Mouse (Mus musculus): Measurements from ENCODE around the gene Tarbp2. TPM values are rescaled to one million over a fixed set of nuclear protein-coding genes. Genes with fewer than 3 reads are reported as not detected.
A peak's percentile ranks its signal among the peaks of the same experiment; 100 is the strongest.

Tarbp2 gene
- polyA plus RNA-seq (2015; fragmentation: Nextera tagmentation; extraction: Ambion mirVana): 102 and 103 TPM in 2 replicates

DNA sequence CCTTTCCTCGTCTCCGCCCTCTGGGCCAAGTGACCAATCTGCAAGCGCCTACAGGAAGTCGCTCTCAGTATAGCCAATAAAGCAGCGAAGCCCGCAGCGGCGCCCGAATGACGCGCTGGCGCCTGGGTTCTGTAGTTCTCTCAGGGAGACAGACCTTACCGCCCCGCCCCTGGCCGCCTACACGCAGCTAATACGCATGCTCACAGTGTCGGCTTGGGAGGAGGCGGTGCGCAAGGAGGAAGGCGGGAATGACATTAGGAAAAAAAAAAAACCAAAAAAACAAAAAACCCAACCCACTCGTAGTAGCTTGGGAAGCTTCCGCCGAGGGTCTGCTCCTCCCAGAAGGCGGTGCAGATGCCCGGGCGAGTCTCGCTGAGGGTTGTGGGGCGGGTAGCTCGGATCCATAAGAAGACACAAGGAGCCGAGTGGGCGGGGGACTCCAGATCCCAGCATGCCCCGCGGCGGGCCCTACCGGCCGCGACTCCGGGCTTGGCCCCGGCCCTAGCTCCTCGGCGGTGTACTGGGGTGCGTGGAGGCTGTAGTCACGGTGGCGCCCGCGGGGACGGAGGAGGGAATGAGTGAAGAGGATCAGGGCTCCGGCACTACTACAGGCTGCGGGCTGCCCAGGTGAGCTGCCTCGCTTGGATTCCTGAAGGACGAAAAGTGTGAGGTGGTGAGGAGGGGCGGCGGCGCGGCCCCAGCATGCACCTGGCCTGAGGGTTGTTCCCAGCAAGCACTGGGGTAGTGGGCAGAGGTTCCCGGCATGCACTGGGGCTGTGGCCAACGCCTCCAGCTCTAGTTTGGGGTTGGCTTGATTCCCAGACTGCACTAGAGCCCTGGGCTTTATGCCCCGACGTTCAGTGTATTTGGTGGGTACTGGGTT is at the start of gene Tarbp2:
Tarbp2 (plus strand) TSS at position 217 of the 883 bp plus-strand sequence.
- peak within 1 kb of the TSS; percentile 76 for H3K4me3 ChIP-seq
- peaks cover 38% of the 10 kb centered on the region for H3K4me1 ChIP-seq
- H3K27ac ChIP-seq (replicated peaks): peak within 1 kb of the TSS; percentile 100
- peak within 1 kb of the TSS; percentile 85 for H3K4me2 ChIP-seq (replicated peaks)
- no peaks in the 10 kb centered on the region for H3K9me3 ChIP-seq
- peaks cover 20% of the 10 kb centered on the region; the same call in 1 of the 2 replicates for H3K36me3 ChIP-seq
- H3K9ac ChIP-seq (replicated peaks): peak within 1 kb of the TSS; percentile 88
- under 1% methylated on average over 60 of the region's 60 CpGs for WGBS
- peak; percentile 92 for ATAC-seq (replicated peaks)
- H3K27me3 ChIP-seq: no peaks in the 10 kb centered on the region

DNA sequence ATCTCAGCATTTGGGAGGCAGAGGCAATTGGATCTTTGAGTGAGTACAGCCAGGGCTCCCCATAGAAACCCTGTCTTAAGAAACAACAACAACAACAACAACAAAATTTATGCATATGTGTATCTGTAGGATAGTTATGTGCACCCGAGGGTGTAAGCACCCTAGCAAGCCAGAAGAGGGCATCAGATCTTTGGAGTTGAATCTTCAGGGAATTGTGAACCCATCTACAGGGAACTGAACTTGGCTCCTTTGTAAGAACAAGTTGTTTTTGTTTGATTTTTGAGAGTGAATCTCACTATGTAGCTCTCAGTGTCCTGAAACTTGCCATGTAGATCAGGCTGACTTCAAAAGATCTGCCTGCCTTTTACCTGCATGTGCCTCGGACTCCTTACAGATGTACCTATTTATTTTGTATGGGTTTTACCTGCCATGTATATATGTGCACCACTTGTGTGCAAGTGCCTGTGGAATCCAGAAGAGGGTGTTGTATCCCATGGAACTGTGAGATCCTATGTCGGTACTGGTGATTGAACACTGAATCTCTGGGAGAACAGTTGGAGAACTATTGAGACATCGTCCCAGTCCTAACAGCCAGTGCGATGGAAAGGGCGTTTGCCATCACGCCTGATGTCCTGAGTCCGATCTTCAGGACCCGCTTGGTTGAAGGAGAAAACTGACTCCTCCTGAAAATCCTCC is 49.2 kb upstream of the Tarbp2 start:
- 97% methylated on average over 9 of the region's 9 CpGs for WGBS
- peaks cover 4% of the 10 kb centered on the region; the same call in 1 of the 2 replicates for H3K36me3 ChIP-seq
- H3K4me3 ChIP-seq: no peak overlapping the region
- H3K4me2 ChIP-seq (replicated peaks): no peak overlapping the region
- no peaks in the 10 kb centered on the region for H3K9me3 ChIP-seq
- no peak overlapping the region for H3K27ac ChIP-seq (replicated peaks)
- no peak overlapping the region for H3K9ac ChIP-seq (replicated peaks)
- peaks cover 22% of the 10 kb centered on the region for H3K4me1 ChIP-seq
- ATAC-seq (replicated peaks): no peak
- H3K27me3 ChIP-seq: no peaks in the 10 kb centered on the region

DNA sequence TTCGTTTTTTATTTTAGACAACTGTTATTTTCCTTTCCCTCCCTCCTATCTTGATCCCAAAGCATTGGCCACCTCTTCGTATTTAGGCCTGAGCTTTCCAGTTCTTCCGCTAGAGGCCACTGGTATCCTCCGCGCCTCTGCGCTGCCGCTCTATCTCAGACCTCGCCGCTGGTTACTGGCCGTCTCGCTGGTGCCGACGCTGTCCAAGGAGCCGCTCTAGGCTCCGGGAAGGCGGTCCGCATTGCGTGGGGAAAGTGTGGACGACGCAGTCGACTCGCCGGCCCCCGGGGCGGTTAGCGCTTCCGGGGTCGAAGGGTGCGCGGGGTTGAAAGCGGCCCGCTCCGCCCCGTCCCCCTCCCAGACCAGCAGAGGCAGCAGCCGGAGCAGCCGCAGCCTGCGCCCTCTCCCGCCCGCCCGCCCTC is 47.8 kb upstream of the Tarbp2 start, which contains the start of gene Pcbp2:
Pcbp2 (plus strand) TSS at position 357 of the 422 bp plus-strand sequence.
- ATAC-seq (replicated peaks): peak; percentile 99
- H3K9me3 ChIP-seq: no peaks in the 10 kb centered on the region
- peaks cover 22% of the 10 kb centered on the region for H3K4me1 ChIP-seq
- peak within 1 kb of the TSS; percentile 68 for H3K4me2 ChIP-seq (replicated peaks)
- H3K27ac ChIP-seq (replicated peaks): peak within 1 kb of the TSS; percentile 95
- H3K4me3 ChIP-seq: peak within 1 kb of the TSS; percentile 75
- H3K9ac ChIP-seq (replicated peaks): peak within 1 kb of the TSS; percentile 71
- no peaks in the 10 kb centered on the region for H3K27me3 ChIP-seq
- H3K36me3 ChIP-seq: peaks cover 16% of the 10 kb centered on the region
- under 1% methylated on average over 35 of the region's 40 CpGs for WGBS

GRCm38 (mm10) chr15:102470605-102471294 is 47.2 kb upstream of the Tarbp2 start:
- H3K27me3 ChIP-seq: no peaks in the 10 kb centered on the region
- peak; percentile 76 for ATAC-seq (replicated peaks)
- peak overlapping the region; percentile 75 for H3K4me3 ChIP-seq
- 0% methylated on average over 40 of the region's 67 CpGs for WGBS
- peak overlapping the region; percentile 71 for H3K9ac ChIP-seq (replicated peaks)
- H3K4me1 ChIP-seq: peaks cover 22% of the 10 kb centered on the region
- no peaks in the 10 kb centered on the region for H3K9me3 ChIP-seq
- H3K4me2 ChIP-seq (replicated peaks): peak overlapping the region; percentile 68
- peak overlapping the region; percentile 95 for H3K27ac ChIP-seq (replicated peaks)
- H3K36me3 ChIP-seq: peaks cover 21% of the 10 kb centered on the region

GRCm38 (mm10) chr15:102471295-102471645 is 46.7 kb upstream of the Tarbp2 start:
- Histone ChIP-seq H3K4me1 (peaks cover 22% of the 10 kb centered on the region), H3K27me3 (no peaks in the 10 kb centered on the region), H3K9ac (replicated peaks) (peak overlapping the region; percentile 71), H3K4me2 (replicated peaks) (peak overlapping the region; percentile 68), H3K9me3 (no peaks in the 10 kb centered on the region), H3K4me3 (peak overlapping the region; percentile 75), H3K27ac (replicated peaks) (peak overlapping the region; percentile 95), H3K36me3 (peaks cover 27% of the 10 kb centered on the region)
- ATAC-seq (replicated peaks): no peak
- 2% methylated on average over 10 of the region's 10 CpGs for WGBS

- H3K27ac ChIP-seq (replicated peaks): no peak overlapping the region
- no peaks in the 10 kb centered on the region for H3K9me3 ChIP-seq
- H3K36me3 ChIP-seq: peaks cover 31% of the 10 kb centered on the region
- H3K4me3 ChIP-seq: peak overlapping the region; percentile 75
- no peaks in the 10 kb centered on the region for H3K27me3 ChIP-seq
- peak overlapping the region; percentile 68 for H3K4me2 ChIP-seq (replicated peaks)
- H3K4me1 ChIP-seq: peaks cover 22% of the 10 kb centered on the region
- no peak for ATAC-seq (replicated peaks)
- H3K9ac ChIP-seq (replicated peaks): peak overlapping the region; percentile 71; the same call in 1 of the 2 replicates
Measured at GRCm38 (mm10) chr15:102471727-102472126, 46.3 kb upstream of the Tarbp2 start.

DNA sequence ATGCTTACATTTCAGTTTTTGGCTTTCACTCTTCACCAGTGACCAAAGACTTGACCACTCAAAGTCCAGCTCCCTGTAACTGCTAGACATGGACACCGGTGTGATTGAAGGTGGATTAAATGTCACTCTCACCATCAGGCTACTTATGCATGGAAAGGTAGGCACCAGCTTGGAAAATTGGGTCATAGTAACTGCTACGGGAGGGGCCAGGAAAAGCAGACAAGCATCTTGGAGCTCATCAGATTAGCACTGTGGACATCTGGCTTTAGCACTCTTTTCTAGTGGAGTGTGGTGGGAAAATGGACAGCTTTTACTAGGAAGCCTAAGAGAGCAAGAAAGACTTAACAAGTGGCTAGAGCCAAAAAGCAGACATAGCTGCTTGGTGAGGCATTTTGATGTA is 44.7 kb upstream of the Tarbp2 start:
- no peaks in the 10 kb centered on the region for H3K9me3 ChIP-seq
- peaks cover 45% of the 10 kb centered on the region for H3K36me3 ChIP-seq
- no peak overlapping the region for H3K9ac ChIP-seq (replicated peaks)
- no peak for ATAC-seq (replicated peaks)
- no peak overlapping the region for H3K27ac ChIP-seq (replicated peaks)
- H3K27me3 ChIP-seq: no peaks in the 10 kb centered on the region
- 66% methylated on average over 2 of the region's 2 CpGs for WGBS
- peaks cover 22% of the 10 kb centered on the region for H3K4me1 ChIP-seq
- H3K4me2 ChIP-seq (replicated peaks): no peak overlapping the region
- H3K4me3 ChIP-seq: no peak overlapping the region

- Histone ChIP-seq H3K4me2 (replicated peaks) (no peak overlapping the region), H3K27ac (replicated peaks) (no peak overlapping the region), H3K4me1 (peaks cover 22% of the 10 kb centered on the region), H3K9ac (replicated peaks) (no peak overlapping the region), H3K4me3 (no peak overlapping the region), H3K27me3 (no peaks in the 10 kb centered on the region), H3K9me3 (no peaks in the 10 kb centered on the region), H3K36me3 (peaks cover 56% of the 10 kb centered on the region)
- no peak for ATAC-seq (replicated peaks)
- WGBS: 91% methylated on average over 2 of the region's 2 CpGs
Measured at GRCm38 (mm10) chr15:102474520-102474919, 43.5 kb upstream of the Tarbp2 start.

DNA sequence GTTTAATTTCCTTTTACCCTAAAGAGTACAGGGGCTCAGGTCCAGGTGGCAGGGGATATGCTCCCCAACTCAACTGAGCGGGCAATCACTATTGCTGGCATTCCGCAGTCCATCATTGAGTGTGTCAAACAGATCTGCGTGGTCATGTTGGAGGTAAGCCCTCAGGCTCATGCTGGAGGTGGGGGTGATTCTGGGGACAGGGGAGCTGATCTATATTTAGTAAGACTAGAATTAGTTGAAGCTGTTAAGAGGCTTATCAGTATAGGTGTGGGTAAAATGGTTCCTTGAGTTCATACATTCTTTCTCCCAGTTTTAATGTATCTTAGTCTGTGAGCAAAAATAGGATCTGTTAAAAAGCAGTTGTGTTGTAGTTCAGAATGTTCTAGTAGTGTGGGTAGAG is 34.9 kb upstream of the Tarbp2 start:
- no peak overlapping the region for H3K9ac ChIP-seq (replicated peaks)
- H3K36me3 ChIP-seq: peaks cover 87% of the 10 kb centered on the region
- H3K4me2 ChIP-seq (replicated peaks): no peak overlapping the region
- H3K27me3 ChIP-seq: no peaks in the 10 kb centered on the region
- WGBS: 94% methylated on average over 3 of the region's 3 CpGs
- ATAC-seq (replicated peaks): no peak
- no peaks in the 10 kb centered on the region for H3K4me1 ChIP-seq
- no peaks in the 10 kb centered on the region for H3K9me3 ChIP-seq
- H3K27ac ChIP-seq (replicated peaks): no peak overlapping the region
- H3K4me3 ChIP-seq: no peak overlapping the region

DNA sequence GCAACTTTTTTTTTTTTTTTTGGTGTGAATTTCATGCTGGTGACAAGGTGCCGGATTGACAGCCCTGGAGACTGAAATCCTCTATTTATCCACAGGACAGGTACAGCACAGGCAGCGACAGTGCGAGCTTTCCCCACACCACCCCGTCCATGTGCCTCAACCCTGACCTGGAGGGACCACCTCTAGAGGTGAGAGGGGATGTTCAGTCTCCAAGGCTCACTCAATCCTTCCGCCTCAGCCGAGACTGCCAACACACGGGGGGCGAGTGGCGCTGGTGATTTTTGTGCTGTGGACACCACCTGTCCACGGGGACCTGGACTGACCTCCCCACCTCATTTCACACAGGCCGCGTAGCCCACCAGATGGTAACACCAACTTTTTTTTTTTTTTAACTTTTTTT is 32.1 kb upstream of the Tarbp2 start:
- Histone ChIP-seq H3K27ac (replicated peaks) (no peak overlapping the region), H3K36me3 (peaks cover 90% of the 10 kb centered on the region), H3K9ac (replicated peaks) (no peak overlapping the region), H3K4me3 (no peak overlapping the region), H3K4me2 (replicated peaks) (no peak overlapping the region), H3K9me3 (no peaks in the 10 kb centered on the region), H3K27me3 (no peaks in the 10 kb centered on the region), H3K4me1 (no peaks in the 10 kb centered on the region)
- 89% methylated on average over 12 of the region's 12 CpGs for WGBS
- no peak for ATAC-seq (replicated peaks)

- no peak overlapping the region for H3K27ac ChIP-seq (replicated peaks)
- H3K36me3 ChIP-seq: peaks cover 88% of the 10 kb centered on the region
- no peak overlapping the region for H3K4me2 ChIP-seq (replicated peaks)
- H3K4me3 ChIP-seq: no peak overlapping the region
- ATAC-seq (replicated peaks): no peak
- no peak overlapping the region for H3K9ac ChIP-seq (replicated peaks)
- 90% methylated on average over 1 of the region's 1 CpGs for WGBS
- no peaks in the 10 kb centered on the region for H3K27me3 ChIP-seq
- H3K4me1 ChIP-seq: no peaks in the 10 kb centered on the region
- H3K9me3 ChIP-seq: no peaks in the 10 kb centered on the region
Measured at GRCm38 (mm10) chr15:102487664-102488063, 30.3 kb upstream of the Tarbp2 start.

- no peak overlapping the region for H3K4me2 ChIP-seq (replicated peaks)
- no peak overlapping the region for H3K4me3 ChIP-seq
- peaks cover 91% of the 10 kb centered on the region for H3K36me3 ChIP-seq
- H3K27me3 ChIP-seq: no peaks in the 10 kb centered on the region
- no peak overlapping the region for H3K27ac ChIP-seq (replicated peaks)
- no peaks in the 10 kb centered on the region for H3K4me1 ChIP-seq
- H3K9ac ChIP-seq (replicated peaks): no peak overlapping the region
- 88% methylated on average over 3 of the region's 3 CpGs for WGBS
- no peak for ATAC-seq (replicated peaks)
- H3K9me3 ChIP-seq: no peaks in the 10 kb centered on the region
Measured at GRCm38 (mm10) chr15:102498322-102498721, 19.7 kb upstream of the Tarbp2 start.

Data from forebrain, embryonic 15.5 days (tissue).